Mouse (Mus musculus) layer of hippocampus, adult 2 months (tissue): ENCODE data around the gene Fmnl1. TPM values are rescaled to one million over a fixed set of nuclear protein-coding genes. Genes with fewer than 3 reads are reported as not detected.

Source experiments
- DNase-seq, 2 experiments: peaks; one replicate each; pipeline ENCODE4 v3.0.0; 2022; ENCODE audit warnings: low spot score in 2 of 2
- H3K27ac ChIP-seq: fragments of 200-600 bp; 2 replicates; pipeline ENCODE4 v1.8.1; 2022
- H3K4me3 ChIP-seq: fragments of 200-600 bp; 2 replicates; pipeline ENCODE4 v1.8.1; 2022; ENCODE audit warnings: mild to moderate bottlenecking
- CTCF ChIP-seq: fragments of 200-600 bp; conservative IDR thresholded peaks from 2 replicates; pipeline ENCODE4 v1.8.1; 2022; ENCODE audit warnings: antibody characterized with exemption, mild to moderate bottlenecking, moderate library complexity
- total RNA-seq, 2 experiments: library from RNA; stranded (reverse); gene quantifications; 2 replicates each; pipeline ENCODE4 v1.2.3; 2021

The Fmnl1 gene
- total RNA-seq, 2 experiments from 2014 or later: 142 to 156 TPM

DNA sequence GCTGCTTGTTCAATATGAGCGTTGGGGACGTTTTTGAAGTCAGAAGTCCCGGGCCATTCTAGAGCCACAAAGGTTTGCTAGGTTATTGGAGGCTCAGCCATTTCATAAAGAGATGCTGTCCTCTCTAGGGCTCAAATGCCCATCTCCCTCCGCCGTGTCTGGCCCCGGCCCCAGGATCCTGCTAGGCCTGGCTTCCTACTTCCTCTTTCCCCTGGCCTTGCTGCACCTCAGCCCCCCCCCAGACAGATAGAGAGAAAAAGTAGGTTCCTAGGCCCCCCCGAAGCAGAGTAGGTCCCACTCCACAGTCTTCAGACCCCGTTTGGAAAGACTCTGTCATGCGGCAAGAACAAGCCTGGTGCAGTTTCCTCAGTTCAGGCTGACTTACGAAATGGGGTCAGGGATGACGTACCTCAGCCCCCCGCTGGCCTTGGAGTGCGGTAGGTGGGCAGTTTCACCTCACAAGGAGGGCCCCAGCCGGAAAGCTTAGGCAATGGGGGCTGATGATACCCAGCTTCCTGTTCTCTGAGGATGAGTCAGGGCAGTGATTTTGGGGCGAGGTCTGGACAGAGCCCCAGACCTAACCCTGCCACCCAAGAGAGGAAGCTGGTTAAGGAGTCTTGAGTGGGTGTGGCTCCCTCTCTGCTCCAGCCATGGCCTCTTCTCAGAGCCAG is 7.0 kb downstream of the Fmnl1 start:
- no peak overlapping the region for H3K4me3 ChIP-seq
- no peak overlapping the region for H3K27ac ChIP-seq
- no peak for DNase-seq
- TF ChIP-seq CTCF: no peak

DNA sequence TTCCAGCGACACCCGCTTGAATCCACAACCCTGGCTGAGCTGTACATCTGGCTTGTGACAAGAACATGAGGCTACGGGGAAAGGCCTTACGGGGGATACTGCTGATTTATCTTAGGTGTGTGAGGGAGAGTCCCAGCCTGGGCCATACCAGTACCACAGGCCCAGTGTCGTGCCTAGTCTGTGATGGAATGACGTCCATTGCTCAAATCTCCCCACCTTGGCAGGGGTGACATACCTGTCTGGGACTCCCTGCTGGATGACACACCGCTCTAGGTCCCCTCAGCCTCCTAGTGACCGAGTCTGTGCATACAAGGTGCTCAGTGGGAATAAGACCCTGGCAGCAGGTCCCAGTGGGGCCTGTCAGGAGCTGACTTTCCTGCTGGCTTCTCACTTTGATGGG is 7.8 kb downstream of the Fmnl1 start:
- no peak for TF ChIP-seq CTCF
- no peak for DNase-seq
- no peak overlapping the region for H3K4me3 ChIP-seq
- H3K27ac ChIP-seq: no peak overlapping the region

DNA sequence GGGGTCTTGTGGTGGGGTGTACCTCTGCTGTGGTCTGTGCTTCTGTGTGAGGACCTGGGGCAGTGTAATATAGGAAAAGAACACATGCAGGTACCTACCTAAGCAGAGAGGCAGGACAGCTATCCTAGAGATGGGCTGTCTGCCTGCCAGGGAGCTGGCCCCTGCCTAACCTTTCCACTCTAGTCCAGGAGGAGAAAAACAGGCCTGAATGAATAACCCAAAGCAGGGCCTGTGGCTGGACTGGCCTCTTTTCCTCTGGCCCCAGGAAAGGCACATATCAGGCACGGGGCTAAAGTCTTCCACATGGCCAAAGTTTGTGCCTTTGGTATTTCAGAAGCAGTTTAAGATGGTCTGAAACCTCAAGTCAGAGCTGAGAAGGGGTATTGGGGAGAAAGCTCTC is 9.5 kb downstream of the Fmnl1 start:
- no peak for TF ChIP-seq CTCF
- Histone ChIP-seq H3K4me3 (no peak overlapping the region), H3K27ac (no peak overlapping the region)
- DNase-seq: no peak

DNA sequence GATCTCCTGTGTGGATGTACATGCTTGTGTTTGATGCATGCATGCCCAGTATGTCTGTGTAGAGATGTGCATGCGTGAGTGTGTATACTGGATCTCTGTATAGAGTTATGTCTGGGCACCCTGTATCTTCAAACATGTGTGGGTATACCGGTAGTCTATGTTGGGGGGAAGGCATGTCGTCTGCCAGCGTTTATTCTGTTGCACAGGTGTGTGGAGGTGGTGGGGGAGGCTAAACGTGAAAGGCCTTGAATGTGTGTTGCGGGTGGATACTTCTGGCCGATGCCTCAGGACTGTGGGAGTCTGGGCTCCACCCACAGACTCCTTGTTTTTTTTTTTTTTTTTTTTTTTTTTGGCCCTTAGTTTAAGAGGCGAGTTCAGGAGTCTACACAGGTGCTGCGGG is 10.4 kb downstream of the Fmnl1 start:
- DNase-seq: no peak
- Histone ChIP-seq H3K27ac (no peak overlapping the region), H3K4me3 (no peak overlapping the region)
- TF ChIP-seq CTCF: no peak

DNA sequence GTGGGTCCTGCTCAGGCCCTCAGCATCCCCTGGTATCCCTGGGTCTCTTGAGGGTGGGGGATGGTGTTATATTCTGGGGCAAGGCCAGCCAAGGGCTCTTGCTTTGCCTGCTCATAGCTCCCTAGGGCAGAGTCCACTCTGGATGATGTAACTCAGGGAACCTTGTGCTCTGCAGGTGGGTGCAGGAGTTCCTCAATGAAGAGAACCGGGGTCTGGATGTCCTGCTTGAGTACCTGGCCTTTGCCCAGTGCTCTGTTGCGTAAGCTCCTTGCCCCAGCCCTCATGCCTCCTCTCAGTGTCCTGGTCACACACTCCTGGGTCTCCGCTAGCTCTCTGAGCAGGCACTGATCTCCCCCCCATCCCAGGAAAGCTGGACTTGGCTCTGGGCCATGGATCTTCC is 11.0 kb downstream of the Fmnl1 start:
- DNase-seq: no peak
- Histone ChIP-seq H3K27ac (peak overlapping the region; percentile 10; the same call in 1 of the 2 replicates), H3K4me3 (no peak overlapping the region)
- TF ChIP-seq CTCF: no peak

DNA sequence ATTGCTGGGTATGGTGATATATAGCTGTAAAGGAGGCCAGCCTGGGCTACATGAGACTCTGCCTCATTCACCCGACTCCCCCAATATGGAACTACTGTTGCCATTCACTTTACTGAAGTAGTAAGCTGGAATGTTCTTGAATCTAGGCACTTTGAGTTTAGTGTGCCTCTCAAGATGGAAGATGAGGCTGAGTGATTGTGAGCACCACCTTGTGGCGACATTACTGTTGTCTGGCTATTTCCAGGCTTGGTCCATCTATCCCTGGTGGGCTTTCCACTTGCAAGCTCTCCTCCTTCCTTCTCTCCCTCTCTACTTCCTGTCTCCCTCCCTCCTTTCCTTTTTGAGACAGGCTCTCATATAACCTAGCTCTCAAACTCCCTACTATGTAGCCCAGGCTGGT is 14.0 kb downstream of the Fmnl1 start:
- no peak overlapping the region for H3K27ac ChIP-seq
- no peak overlapping the region for H3K4me3 ChIP-seq
- peak; percentile 86 for TF ChIP-seq CTCF
- DNase-seq: no peak

DNA sequence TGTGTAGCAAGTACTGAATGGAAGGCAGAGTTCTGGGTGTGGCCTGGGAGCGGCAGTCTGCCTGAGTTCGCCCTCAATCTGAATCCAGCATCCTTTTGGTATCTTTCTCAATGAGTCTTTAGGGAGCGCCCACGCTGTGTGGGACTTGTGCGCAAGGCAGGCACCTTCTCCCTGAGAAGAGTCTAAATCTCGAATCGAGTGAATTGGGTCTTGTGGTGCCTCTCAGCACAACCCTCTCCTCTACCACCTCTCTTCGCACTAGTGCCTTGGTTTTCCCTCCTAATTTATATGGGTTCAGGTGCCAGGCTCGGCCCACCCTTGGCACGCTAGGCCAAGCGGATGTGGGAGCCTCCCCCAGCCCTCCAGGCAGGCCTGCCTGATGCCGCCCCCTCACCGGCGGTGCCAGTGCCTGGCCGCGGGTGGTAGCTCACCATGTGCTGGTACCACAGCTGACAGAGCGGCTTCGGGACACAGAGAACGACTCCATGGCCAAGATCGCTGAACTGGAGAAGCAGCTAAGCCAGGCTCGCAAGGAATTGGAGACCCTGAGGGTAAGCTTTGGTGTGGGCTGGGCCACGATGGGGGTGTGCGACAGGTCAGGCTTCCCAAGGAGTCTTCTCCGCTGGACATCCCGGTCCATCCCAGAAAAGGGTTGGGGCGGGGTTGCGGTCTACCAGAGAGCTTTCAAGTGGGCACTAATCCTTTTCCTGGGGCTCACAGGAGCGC is 21.5 kb downstream of the Fmnl1 start:
- Histone ChIP-seq H3K4me3 (peak overlapping the region; percentile 66), H3K27ac (peak overlapping the region; percentile 96)
- peak; percentile 75 to 79 for DNase-seq
- no peak for TF ChIP-seq CTCF

DNA sequence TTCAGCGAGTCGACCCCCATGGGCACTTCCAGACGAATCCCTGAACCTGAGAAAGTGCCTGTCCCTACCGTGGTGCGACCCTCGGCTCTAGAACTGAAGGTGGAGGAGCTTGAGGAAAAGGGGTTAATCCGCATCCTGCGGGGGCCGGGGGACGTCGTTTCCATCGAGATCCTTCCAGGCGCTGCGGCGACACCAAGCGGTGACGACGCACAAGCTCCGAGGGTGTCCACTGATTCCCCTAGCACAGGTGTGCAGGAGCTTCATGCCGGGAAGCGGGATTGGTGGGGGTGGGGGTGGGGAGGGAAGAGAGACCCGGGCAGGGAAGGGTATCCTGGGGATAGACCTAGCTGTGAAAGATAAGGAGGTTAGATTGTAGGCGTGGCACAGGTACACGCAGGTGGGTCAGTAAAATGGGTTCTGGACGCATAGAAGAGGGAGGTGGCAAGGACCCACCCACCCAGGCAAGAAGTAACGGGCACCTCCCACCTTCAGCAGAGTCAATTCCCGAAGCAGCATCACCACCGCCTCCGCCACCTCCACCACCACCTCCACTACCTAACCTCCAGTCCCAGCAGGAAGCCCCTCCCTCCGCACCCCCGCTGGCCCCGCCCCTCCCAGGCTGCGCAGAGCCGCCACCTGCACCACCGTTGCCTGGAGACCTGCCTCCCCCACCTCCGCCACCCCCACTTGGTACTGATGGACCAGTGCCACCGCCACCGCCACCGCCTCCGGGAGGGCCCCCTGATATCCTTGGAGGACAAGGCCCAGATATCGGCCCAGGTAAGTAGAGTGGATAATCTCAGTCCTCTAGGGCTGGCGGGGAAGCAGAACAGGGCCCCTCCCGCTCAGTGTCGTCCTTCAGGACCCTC is 22.3 kb downstream of the Fmnl1 start:
- Histone ChIP-seq H3K27ac (peak overlapping the region; percentile 96), H3K4me3 (peak overlapping the region; percentile 66)
- peak; percentile 68 for TF ChIP-seq CTCF

DNA sequence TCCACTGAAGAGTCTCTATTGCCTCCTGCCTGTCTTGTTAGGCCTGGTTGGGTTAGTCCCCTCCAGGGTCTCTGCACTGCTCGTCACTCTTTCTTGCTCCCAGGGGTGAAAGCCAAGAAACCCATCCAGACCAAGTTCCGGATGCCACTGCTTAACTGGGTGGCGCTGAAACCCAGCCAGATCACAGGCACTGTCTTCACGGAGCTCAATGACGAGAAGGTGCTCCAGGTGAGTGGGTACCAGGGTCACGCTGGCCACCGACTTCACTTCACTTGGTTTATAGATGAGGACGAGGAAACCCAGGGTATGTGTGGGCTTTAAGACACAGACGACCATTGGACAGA is 22.9 kb downstream of the Fmnl1 start:
- TF ChIP-seq CTCF: no peak
- peak overlapping the region; percentile 66 for H3K4me3 ChIP-seq
- DNase-seq: no peak
- H3K27ac ChIP-seq: peak overlapping the region; percentile 96

More for the DNA sequence above, 22.3 kb downstream of the Fmnl1 start:
- DNase-seq: peak; percentile 75

DNA sequence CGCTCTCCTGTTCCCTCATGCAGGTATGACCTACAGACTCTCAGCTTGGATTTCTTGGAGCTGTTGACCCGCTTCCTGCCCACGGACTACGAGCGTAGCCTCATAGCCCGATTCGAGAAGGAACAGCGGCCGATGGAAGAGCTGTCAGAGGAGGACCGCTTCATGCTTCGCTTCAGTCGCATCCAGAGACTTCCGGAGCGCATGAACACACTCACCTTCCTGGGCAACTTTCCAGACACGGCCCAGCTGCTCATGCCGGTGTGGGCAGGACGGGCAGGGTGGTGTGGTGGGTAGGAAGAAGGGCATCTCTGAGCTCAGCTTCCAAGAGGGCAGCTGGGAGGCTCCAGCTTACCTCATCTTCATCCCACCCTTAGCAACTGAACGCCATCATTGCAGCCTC is 24.3 kb downstream of the Fmnl1 start:
- no peak for DNase-seq
- peak overlapping the region; percentile 96 for H3K27ac ChIP-seq
- TF ChIP-seq CTCF: no peak
- H3K4me3 ChIP-seq: peak overlapping the region; percentile 66

DNA sequence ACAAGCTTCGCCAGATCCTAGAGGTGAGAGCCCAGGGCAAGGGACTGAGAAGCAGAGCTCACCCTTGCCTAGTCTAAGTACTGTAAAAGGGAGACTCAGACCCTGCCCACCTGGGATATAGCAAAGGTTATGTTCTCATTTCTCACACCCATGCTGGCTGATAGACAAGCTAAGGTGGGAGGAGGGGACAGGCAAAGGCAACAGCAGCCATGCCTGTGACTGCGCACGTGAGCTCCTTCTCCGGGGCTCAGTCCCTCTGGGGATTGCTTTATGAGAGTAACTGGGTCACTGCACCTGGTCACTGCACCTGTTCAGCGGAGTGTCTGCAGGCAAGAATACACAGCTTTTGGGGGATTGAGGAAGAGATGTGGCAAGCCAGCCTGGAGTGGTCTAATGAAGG is 24.7 kb downstream of the Fmnl1 start:
- peak overlapping the region; percentile 96 for H3K27ac ChIP-seq
- H3K4me3 ChIP-seq: peak overlapping the region; percentile 66
- no peak for DNase-seq
- TF ChIP-seq CTCF: no peak

DNA sequence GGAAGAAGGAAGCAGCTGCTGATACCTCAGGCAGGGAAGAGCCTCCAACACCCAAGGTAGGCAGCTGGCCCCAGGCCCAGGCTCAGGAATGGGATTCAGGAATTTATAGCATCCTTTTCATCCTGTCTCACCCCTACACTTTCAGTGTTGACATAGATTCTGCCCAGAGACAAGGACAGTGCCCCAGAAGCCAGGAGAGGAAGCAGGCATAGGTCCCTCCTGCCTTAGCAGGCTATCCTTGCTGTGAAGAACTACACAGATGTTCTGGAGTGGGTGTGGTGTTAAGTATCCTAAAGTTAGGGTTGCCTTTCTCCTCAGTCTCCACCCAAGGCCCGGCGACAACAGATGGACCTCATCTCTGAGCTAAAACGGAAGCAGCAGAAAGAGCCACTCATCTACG is 26.4 kb downstream of the Fmnl1 start:
- no peak for TF ChIP-seq CTCF
- peak overlapping the region; percentile 96 for H3K27ac ChIP-seq
- H3K4me3 ChIP-seq: no peak overlapping the region; the same call in 1 of the 2 replicates
- DNase-seq: no peak

DNA sequence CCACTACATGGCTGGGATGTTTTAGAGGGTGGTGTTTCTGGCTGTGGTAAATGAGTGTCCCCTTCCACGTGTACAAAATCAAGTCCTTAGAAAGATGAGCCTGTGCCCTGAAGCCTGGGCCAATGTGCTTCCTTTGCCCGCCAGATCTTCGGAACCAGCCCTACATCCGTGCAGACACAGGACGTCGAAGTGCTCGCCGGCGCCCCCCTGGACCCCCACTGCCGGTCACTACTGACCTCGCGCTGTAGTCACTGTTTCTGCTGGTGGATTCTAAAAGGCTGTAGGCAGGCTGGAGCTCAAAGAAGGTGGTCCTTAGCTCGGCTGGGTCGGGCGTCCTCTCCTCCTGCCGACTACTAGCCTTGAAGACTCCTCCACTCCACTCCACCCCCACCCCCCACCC is 27.4 kb downstream of the Fmnl1 start:
- DNase-seq: no peak
- Histone ChIP-seq H3K4me3 (peak overlapping the region; percentile 23; the same call in 1 of the 2 replicates), H3K27ac (peak overlapping the region; percentile 96)
- TF ChIP-seq CTCF: no peak
